Mouse (Mus musculus): Measurements from ENCODE around the gene Polr1e.

The Polr1e gene

DNA sequence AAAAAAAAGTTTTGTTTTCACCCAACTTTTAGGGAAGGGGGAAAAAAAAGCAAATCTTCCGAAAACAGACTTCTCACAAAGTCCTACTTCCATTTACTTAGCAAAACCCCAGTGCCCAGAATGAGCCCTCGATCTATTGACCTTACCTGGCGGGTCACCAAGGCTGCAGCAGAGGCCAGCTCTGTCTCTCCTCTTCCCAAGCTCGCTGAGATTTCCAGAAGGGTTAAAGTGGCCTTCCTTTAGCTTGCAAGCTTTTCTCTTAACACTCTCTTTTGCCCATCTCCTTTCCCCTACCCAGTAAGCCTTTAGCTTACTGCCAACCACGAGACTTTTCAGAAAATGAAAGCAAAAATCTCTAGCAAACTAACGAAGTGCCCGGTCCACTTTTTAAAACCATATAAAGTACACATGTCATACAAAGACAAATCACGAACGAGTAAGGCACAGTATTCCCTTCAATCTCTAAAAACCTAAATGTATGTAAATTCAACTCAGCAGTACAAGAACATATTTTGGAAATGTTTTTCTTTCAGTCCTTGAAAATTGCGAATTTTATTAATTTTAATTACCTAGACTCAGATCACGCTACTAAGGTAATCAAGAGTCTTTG is 7.5 kb upstream of the Polr1e start:
- DNase-seq = peak; percentile 66

DNA sequence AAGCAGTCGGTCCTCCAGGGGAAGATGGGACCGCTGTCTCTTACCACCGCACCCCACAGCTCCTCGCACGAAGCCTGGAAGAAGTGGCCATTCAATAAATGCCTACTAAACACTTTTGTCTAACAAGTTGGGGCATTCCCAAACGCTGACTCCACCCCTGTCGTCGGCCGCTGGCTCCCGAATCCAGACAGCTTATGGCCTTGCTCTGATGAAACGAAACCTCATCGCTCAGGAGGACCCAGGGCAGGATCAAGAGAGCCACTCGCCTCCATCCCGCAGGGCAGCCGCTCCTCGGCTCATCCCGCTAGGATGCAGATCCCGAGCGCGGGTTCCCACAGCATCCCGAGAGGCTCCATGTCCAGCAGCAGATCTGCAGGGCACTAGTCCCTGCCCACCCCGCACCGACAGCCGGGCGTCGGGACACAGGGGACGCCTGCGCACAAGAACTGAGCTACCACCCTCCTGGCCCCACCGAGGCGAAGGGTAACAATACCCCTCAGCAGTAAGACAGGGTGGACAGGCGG is 6.7 kb upstream of the Polr1e start:
- DNase-seq = peak; percentile 81

DNA sequence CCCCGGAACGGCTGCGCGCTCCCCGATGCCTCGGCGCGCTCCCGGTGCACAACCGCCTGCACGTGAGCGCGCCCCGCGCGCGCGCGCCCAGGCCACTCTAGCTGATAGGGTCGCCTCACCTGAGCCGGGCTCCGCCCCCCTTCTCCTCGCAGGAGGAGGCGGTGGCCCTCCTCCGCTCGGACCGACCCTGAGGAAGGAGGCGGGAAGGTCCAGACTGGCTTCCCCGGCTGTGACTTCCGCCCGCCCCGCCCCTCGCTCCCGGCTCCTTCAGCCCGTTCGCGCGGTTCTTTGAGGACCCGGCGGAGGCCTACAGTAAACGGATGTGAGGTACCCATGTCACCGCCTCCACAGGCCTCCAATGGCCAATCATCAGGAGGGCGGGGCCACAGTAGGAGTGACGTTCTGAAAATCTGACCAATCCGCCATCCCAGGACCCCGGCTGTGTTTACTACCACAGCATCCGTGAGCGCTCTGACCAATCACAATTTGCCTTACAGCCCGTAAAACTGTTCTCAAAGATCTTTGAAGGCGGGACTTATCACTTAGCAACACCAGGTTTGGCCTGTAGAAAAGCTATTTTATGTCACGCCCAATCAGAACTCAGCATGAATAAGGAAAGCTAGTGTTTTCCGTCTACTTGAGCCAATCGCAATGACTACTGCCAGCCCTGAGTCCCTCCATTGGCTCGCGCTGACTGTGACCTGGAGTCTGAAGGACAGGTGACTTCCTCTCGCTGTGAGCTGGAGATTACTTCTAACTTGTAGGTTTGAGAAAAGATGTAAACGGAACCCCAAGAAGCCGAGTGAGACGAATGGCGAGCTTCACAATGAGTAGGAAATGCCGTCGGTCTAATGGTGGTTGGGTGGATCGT is 6.0 kb upstream of the Polr1e start, which contains the start of gene Zbtb5:
Gene Zbtb5, minus strand, starts transcription at position 308 of the 871 bp plus-strand sequence.
- peak; percentile 100 for DNase-seq

- DNase-seq = peak; percentile 37
Measured at GRCm38 (mm10) chr4:45013031-45013431, 5.4 kb upstream of the Polr1e start.

- no peak for DNase-seq
Measured at GRCm38 (mm10) chr4:45013537-45013936, 4.8 kb upstream of the Polr1e start.

GRCm38 (mm10) chr4:45015615-45016014 is 2.8 kb upstream of the Polr1e start:
- DNase-seq = peak; percentile 80

- no peak for DNase-seq
Measured at GRCm38 (mm10) chr4:45019009-45019408, 626 bp downstream of the Polr1e start.

- no peak for DNase-seq
Measured at GRCm38 (mm10) chr4:45026459-45026858, 8.1 kb downstream of the Polr1e start.

GRCm38 (mm10) chr4:45032586-45032985 is 14.2 kb downstream of the Polr1e start:
- no peak for DNase-seq

DNA sequence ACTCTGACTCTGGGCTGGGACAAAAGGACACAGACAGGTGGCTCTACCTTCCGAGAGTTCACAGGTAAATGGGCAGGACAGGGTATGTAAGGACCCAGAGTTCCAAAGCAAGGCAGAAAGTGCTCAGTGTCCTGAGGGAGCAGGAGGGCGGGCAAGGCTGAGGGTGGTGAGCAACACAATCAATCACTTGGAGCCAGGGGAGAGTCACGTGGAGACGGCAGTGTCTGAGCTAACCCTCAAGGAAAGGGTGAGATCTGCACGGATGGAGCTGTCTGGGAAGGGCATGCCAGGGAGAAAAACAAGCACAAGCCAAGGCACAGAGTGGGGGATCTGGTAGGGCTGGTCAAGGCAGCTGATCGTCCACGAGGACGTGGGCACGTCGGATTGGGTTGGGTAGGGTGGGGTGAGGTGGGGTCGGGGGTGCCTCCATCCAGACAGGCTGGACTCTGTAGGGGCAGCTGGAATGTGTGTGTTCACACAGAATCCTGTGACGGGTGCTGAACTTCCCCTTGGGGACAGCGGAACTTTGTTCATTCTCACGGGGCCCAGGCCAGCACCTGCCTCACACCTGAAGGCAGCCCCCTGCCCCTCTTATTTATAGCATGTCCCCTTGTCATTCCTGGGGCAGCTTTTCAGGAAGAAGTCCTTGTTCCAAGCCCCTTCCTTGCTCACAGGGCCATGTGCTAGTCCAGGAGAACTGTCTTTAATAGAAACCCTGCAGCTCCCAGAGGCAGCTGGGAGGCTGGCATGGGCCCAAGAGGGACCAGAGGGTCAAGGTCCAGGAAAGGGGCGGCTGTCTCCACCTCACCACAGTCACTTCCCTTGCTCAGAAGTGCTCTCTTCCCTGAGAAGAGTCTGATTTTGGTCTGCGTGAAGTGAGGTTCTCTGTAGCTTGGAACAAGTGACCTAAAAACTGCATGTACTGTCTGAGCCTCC is 16.6 kb downstream of the Polr1e start:
- peak; percentile 90 for DNase-seq

GRCm38 (mm10) chr4:45036048-45036447 is 17.7 kb downstream of the Polr1e start:
- no peak for DNase-seq

GRCm38 (mm10) chr4:45036571-45036970 is 18.2 kb downstream of the Polr1e start:
- DNase-seq = no peak

GRCm38 (mm10) chr4:45037455-45038410 is 19.4 kb downstream of the Polr1e start:
- DNase-seq = peak; percentile 42

DNA sequence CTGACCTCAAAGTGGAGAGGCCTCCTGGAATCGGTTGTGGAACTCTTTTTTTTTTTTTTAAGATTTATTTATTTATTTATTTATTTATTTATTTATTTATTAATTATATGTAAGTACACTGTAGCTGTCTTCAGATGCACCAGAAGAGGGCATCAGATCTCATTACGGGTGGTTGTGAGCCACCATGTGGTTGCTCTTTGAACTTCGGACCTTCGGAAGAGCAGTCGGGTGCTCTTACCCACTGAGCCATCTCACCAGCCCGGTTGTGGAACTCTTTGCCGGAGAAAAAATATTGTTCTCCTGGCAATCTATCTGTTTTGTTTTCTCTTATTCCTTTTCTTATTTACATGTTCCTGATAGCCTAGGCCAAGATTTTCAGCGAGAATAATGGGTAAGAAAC is 20.5 kb downstream of the Polr1e start:
- peak; percentile 53 for DNase-seq

DNA sequence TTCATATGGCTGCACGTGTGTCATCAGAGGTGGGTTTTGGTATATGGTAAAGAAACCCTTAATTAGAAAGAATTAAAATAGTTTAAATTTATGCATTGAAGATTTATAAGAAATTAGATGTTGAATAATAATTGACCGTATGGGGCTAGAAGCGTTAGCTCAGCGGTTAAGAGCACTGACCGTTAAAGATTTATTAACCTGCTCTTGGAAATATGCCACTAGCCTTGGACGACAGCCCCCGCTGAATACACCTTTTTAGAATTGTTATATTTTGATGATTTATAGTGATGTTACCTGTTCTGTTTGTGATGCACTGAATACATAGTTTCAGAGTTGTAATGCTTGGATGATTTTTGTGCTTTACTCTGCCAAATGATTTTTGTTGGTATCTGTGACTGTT is 21.2 kb downstream of the Polr1e start:
- DNase-seq = peak; percentile 64

DNA sequence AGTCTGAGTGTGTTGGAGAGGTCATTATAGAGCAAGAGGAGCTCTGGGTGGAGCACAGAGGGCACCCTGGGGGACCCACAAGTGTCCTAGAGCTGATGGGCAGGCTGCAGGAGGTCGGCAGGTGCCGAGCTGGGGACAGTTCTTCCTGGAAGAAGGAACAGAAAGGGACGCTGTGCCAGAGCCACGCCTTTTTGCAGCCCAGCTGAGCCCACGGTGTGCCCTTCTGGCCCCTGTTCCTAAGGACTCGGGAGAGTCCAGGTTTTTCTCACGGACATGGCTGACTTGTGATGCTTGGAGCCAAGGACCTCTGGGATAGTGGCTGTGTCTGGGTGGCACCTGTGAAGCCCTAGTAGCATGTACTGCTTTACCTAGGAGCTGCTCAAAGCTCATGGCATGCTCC is 22.4 kb downstream of the Polr1e start:
- DNase-seq = peak; percentile 69

DNA sequence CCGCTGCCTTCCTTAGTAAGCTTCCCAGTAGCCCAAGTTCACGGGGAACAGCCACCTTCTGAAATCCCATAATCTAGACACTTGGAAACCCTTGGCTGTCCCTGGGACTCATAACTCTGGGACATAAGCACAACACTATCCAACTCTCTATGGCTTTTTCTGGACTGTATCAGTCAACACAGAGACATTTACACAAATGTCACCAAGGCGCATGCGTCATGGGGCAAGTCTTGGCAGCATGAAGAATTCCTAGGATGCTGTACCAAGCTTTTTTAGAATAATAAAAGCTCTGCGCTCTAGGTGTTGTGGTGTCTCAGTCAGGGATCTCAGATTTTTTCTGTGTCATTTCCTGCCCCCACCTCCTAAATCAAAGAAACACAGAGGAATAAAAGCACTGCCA is 28.3 kb downstream of the Polr1e start:
- DNase-seq = no peak

GRCm38 (mm10) chr4:45047286-45047887 is 29.0 kb downstream of the Polr1e start:
- no peak for DNase-seq

DNA sequence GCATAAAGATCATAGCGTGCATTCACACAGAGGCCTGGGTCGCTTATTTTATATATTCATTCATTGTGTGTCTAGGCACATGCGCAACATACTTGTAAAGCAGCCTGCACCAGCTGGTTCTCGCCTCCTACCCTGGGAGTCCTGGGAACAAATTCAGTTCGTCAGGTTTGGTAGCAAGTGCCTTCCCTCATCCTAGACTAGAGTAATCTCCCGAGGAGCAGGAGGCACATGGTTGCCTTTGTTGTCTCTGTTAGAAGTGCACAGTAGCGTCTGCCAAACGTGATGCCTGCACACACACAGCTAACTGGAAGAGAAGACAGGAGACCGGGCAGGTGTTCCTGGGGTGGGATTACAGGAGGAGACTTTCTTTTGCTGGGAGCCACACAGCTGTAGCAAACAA is 29.6 kb downstream of the Polr1e start:
- DNase-seq = no peak

DNA sequence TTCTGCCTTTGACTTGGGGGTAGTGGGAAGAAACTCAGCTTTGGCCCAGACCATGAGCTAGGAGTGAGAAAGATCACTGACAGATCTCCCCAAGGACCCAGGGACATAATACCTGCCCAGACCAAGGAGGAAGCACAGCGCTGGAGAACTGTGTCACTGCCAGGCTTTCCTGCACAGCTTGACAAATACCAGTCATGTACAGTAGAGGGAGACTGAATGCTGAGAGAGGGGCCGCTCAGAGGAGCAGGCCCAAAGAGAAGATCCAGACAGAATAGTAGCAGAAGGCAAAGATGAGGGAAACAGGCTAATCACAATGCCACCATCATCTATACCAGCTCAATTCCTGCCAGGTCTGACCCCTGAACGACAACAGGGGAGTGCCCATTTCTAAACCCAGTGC is 36.5 kb downstream of the Polr1e start:
- DNase-seq = no peak

- no peak for DNase-seq
Measured at GRCm38 (mm10) chr4:45055451-45055850, 37.1 kb downstream of the Polr1e start.
